Mouse (Mus musculus): ENCODE data around the gene P3h3. TPM values are rescaled to one million over a fixed set of nuclear protein-coding genes. Genes with fewer than 3 reads are reported as not detected.

Gene P3h3
- 10.4 and 19.3 TPM in 2 replicates for polyA plus RNA-seq (2015; fragmentation: Nextera tagmentation; extraction: Ambion mirVana)

- Histone ChIP-seq H3K27me3 (ENCODE audit: insufficient read depth, low read length) (peaks cover 7% of the 10 kb centered on the region; the same call in 1 of the 2 replicates), H3K4me2 (replicated peaks; ENCODE audit: low read depth, low read length) (peak within 1 kb of the TSS; percentile 89), H3K9me3 (ENCODE audit: low read length) (no peaks in the 10 kb centered on the region), H3K4me3 (ENCODE audit: low read length) (peak within 1 kb of the TSS; percentile 81), H3K9ac (replicated peaks; ENCODE audit: low read length) (peak within 1 kb of the TSS; percentile 97), H3K27ac (ENCODE audit: low read length) (peak within 1 kb of the TSS; percentile 96), H3K36me3 (ENCODE audit: insufficient read depth, low read length) (no peaks in the 10 kb centered on the region), H3K4me1 (ENCODE audit: insufficient read depth, low read length) (peaks cover 31% of the 10 kb centered on the region)
- WGBS = under 1% methylated on average over 73 of the region's 86 CpGs
- ATAC-seq (ENCODE audit: low FRiP score, low TSS enrichment) = peak; percentile 82
These were observed at the start of gene P3h3 for GRCm38 (mm10) chr6:124856916-124857839. Gene P3h3, minus strand, starts transcription at chr6:124857752.

- ATAC-seq (ENCODE audit: low FRiP score, low TSS enrichment) = 0 out of 2 replicates have a peak, but pooled peaks have one; percentile 3
- peak overlapping the region; percentile 99 for H3K27ac ChIP-seq (ENCODE audit: low read length)
- H3K4me2 ChIP-seq (replicated peaks; ENCODE audit: low read depth, low read length) = peak overlapping the region; percentile 73
- H3K4me1 ChIP-seq (ENCODE audit: insufficient read depth, low read length) = peaks cover 21% of the 10 kb centered on the region
- H3K27me3 ChIP-seq (ENCODE audit: insufficient read depth, low read length) = no peaks in the 10 kb centered on the region
- 43% methylated on average over 14 of the region's 16 CpGs for WGBS
- peak overlapping the region; percentile 61 for H3K4me3 ChIP-seq (ENCODE audit: low read length)
- H3K9me3 ChIP-seq (ENCODE audit: low read length) = no peaks in the 10 kb centered on the region
- H3K36me3 ChIP-seq (ENCODE audit: insufficient read depth, low read length) = no peaks in the 10 kb centered on the region
- H3K9ac ChIP-seq (replicated peaks; ENCODE audit: low read length) = peak overlapping the region; percentile 77
These were observed 47.7 kb upstream of the P3h3 start for GRCm38 (mm10) chr6:124904991-124905860.

GRCm38 (mm10) chr6:124904161-124904981, 46.8 kb upstream of the P3h3 start:
- peak overlapping the region; percentile 61 for H3K4me3 ChIP-seq (ENCODE audit: low read length)
- H3K27me3 ChIP-seq (ENCODE audit: insufficient read depth, low read length) = no peaks in the 10 kb centered on the region
- H3K27ac ChIP-seq (ENCODE audit: low read length) = peak overlapping the region; percentile 99
- H3K9ac ChIP-seq (replicated peaks; ENCODE audit: low read length) = peak overlapping the region; percentile 77
- 7% methylated on average over 24 of the region's 24 CpGs for WGBS
- peaks cover 13% of the 10 kb centered on the region for H3K4me1 ChIP-seq (ENCODE audit: insufficient read depth, low read length)
- peak overlapping the region; percentile 73 for H3K4me2 ChIP-seq (replicated peaks; ENCODE audit: low read depth, low read length)
- H3K36me3 ChIP-seq (ENCODE audit: insufficient read depth, low read length) = no peaks in the 10 kb centered on the region
- ATAC-seq (ENCODE audit: low FRiP score, low TSS enrichment) = peak; percentile 75
- H3K9me3 ChIP-seq (ENCODE audit: low read length) = no peaks in the 10 kb centered on the region

- Histone ChIP-seq H3K4me1 (ENCODE audit: insufficient read depth, low read length) (peaks cover 13% of the 10 kb centered on the region), H3K27ac (ENCODE audit: low read length) (peak overlapping the region; percentile 99), H3K4me3 (ENCODE audit: low read length) (peak overlapping the region; percentile 61), H3K36me3 (ENCODE audit: insufficient read depth, low read length) (no peaks in the 10 kb centered on the region), H3K9me3 (ENCODE audit: low read length) (no peaks in the 10 kb centered on the region), H3K4me2 (replicated peaks; ENCODE audit: low read depth, low read length) (peak overlapping the region; percentile 73), H3K27me3 (ENCODE audit: insufficient read depth, low read length) (no peaks in the 10 kb centered on the region), H3K9ac (replicated peaks; ENCODE audit: low read length) (peak overlapping the region; percentile 77)
- ATAC-seq (ENCODE audit: low FRiP score, low TSS enrichment) = peak; percentile 87
- under 1% methylated on average over 23 of the region's 23 CpGs for WGBS
These were observed 46.1 kb upstream of the P3h3 start for GRCm38 (mm10) chr6:124903580-124904151.

- H3K36me3 ChIP-seq (ENCODE audit: insufficient read depth, low read length) = no peaks in the 10 kb centered on the region
- peaks cover 13% of the 10 kb centered on the region for H3K4me1 ChIP-seq (ENCODE audit: insufficient read depth, low read length)
- ATAC-seq (ENCODE audit: low FRiP score, low TSS enrichment) = no peak
- no peak overlapping the region for H3K4me2 ChIP-seq (replicated peaks; ENCODE audit: low read depth, low read length)
- no peaks in the 10 kb centered on the region for H3K9me3 ChIP-seq (ENCODE audit: low read length)
- H3K27ac ChIP-seq (ENCODE audit: low read length) = no peak overlapping the region
- no peak overlapping the region for H3K4me3 ChIP-seq (ENCODE audit: low read length)
- H3K27me3 ChIP-seq (ENCODE audit: insufficient read depth, low read length) = no peaks in the 10 kb centered on the region
- no peak overlapping the region for H3K9ac ChIP-seq (replicated peaks; ENCODE audit: low read length)
These were observed 44.3 kb upstream of the P3h3 start for GRCm38 (mm10) chr6:124901851-124902250.

GRCm38 (mm10) chr6:124900801-124901480, 43.4 kb upstream of the P3h3 start:
- H3K9ac ChIP-seq (replicated peaks; ENCODE audit: low read length) = no peak overlapping the region
- H3K27ac ChIP-seq (ENCODE audit: low read length) = no peak overlapping the region
- H3K4me3 ChIP-seq (ENCODE audit: low read length) = no peak overlapping the region
- no peaks in the 10 kb centered on the region for H3K9me3 ChIP-seq (ENCODE audit: low read length)
- no peaks in the 10 kb centered on the region for H3K36me3 ChIP-seq (ENCODE audit: insufficient read depth, low read length)
- H3K4me1 ChIP-seq (ENCODE audit: insufficient read depth, low read length) = peaks cover 13% of the 10 kb centered on the region
- H3K4me2 ChIP-seq (replicated peaks; ENCODE audit: low read depth, low read length) = no peak overlapping the region
- 61% methylated on average over 10 of the region's 10 CpGs for WGBS
- no peak for ATAC-seq (ENCODE audit: low FRiP score, low TSS enrichment)
- H3K27me3 ChIP-seq (ENCODE audit: insufficient read depth, low read length) = no peaks in the 10 kb centered on the region

GRCm38 (mm10) chr6:124900056-124900800, 42.7 kb upstream of the P3h3 start:
- Histone ChIP-seq H3K36me3 (ENCODE audit: insufficient read depth, low read length) (no peaks in the 10 kb centered on the region), H3K4me2 (replicated peaks; ENCODE audit: low read depth, low read length) (no peak overlapping the region), H3K4me3 (ENCODE audit: low read length) (no peak overlapping the region), H3K27ac (ENCODE audit: low read length) (no peak overlapping the region), H3K9ac (replicated peaks; ENCODE audit: low read length) (no peak overlapping the region), H3K9me3 (ENCODE audit: low read length) (no peaks in the 10 kb centered on the region), H3K4me1 (ENCODE audit: insufficient read depth, low read length) (peaks cover 9% of the 10 kb centered on the region), H3K27me3 (ENCODE audit: insufficient read depth, low read length) (no peaks in the 10 kb centered on the region)
- WGBS = 43% methylated on average over 8 of the region's 8 CpGs
- ATAC-seq (ENCODE audit: low FRiP score, low TSS enrichment) = no peak

GRCm38 (mm10) chr6:124898359-124898758, 40.8 kb upstream of the P3h3 start:
- H3K27me3 ChIP-seq (ENCODE audit: insufficient read depth, low read length) = no peaks in the 10 kb centered on the region
- H3K4me2 ChIP-seq (replicated peaks; ENCODE audit: low read depth, low read length) = no peak overlapping the region
- no peaks in the 10 kb centered on the region for H3K4me1 ChIP-seq (ENCODE audit: insufficient read depth, low read length)
- H3K9me3 ChIP-seq (ENCODE audit: low read length) = no peaks in the 10 kb centered on the region
- WGBS = 36% methylated on average over 3 of the region's 3 CpGs
- no peak overlapping the region for H3K4me3 ChIP-seq (ENCODE audit: low read length)
- H3K27ac ChIP-seq (ENCODE audit: low read length) = no peak overlapping the region
- no peak overlapping the region for H3K9ac ChIP-seq (replicated peaks; ENCODE audit: low read length)
- ATAC-seq (ENCODE audit: low FRiP score, low TSS enrichment) = no peak
- H3K36me3 ChIP-seq (ENCODE audit: insufficient read depth, low read length) = no peaks in the 10 kb centered on the region
